Mouse (Mus musculus): Measurements from ENCODE around the gene Prrg4. TPM values are rescaled to one million over a fixed set of nuclear protein-coding genes. Genes with fewer than 3 reads are reported as not detected.

Prrg4 gene
- polyA plus RNA-seq, 1 experiment from 2014 or later, result 0.48 TPM

DNA sequence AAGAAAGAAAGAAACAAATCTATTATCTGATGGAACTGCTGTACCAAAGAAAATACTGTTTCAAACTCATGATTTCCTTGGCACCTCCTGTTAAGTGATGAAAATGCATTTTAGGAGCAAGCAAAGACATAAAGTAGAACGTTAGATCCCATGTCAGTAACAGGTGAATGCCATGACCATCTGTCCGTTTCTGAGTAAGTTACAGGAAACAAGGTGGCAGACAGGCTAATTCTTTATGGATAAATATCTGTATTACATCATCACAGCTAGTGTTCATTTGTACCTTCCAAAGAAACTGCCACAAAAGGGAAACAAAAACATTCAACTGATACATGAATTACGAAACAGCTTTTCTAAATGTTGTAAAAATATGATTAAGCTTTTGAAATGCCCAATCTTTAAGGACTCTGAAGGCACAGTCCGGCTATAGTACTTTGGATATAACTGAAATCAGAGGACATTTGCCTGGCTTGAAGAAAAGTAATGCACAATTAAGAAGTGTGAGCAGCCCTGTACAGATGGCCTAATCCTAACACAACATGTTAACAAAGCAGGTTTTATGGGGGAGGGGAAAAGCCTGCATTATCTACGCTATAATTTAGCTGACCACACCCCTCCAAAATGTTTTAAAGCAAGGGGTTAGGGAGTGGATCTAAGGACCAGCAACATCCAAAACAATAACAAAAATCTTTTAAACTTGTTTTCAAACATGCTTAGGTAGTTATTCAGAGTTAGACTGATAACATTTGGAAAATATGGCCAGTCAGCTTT is 35.3 kb downstream of the Prrg4 start:
- ATAC-seq, result no peak
- no peaks in the 10 kb centered on the region for H3K36me3 ChIP-seq (ENCODE audit: control insufficient read depth, insufficient read depth)
- no peak overlapping the region for H3K27ac ChIP-seq (ENCODE audit: low read depth, low read length)
- no peak overlapping the region for H3K4me2 ChIP-seq (replicated peaks; ENCODE audit: low read depth)
- no peak for TF ChIP-seq CTCF (IDR thresholded peaks at IDR 0.05; ENCODE audit: low read depth)
- no peaks in the 10 kb centered on the region for H3K4me1 ChIP-seq (replicated peaks; ENCODE audit: control insufficient read depth, insufficient read depth, low read length)
- WGBS, result 49% methylated on average over 5 of the region's 5 CpGs
- H3K9me3 ChIP-seq (ENCODE audit: control insufficient read depth), result no peaks in the 10 kb centered on the region
- H3K9ac ChIP-seq (ENCODE audit: low read depth, low read length), result no peak overlapping the region
- H3K4me3 ChIP-seq (ENCODE audit: low read depth, low read length), result no peak overlapping the region
- no peaks in the 10 kb centered on the region for H3K27me3 ChIP-seq (replicated peaks; ENCODE audit: control insufficient read depth, insufficient read depth, low read length)

- Histone ChIP-seq H3K4me3 (ENCODE audit: low read depth, low read length) (no peak overlapping the region), H3K4me2 (replicated peaks; ENCODE audit: low read depth) (no peak overlapping the region), H3K27ac (ENCODE audit: low read depth, low read length) (no peak overlapping the region), H3K36me3 (ENCODE audit: control insufficient read depth, insufficient read depth) (no peaks in the 10 kb centered on the region), H3K9me3 (ENCODE audit: control insufficient read depth) (no peaks in the 10 kb centered on the region), H3K27me3 (replicated peaks; ENCODE audit: control insufficient read depth, insufficient read depth, low read length) (no peaks in the 10 kb centered on the region), H3K4me1 (replicated peaks; ENCODE audit: control insufficient read depth, insufficient read depth, low read length) (no peaks in the 10 kb centered on the region), H3K9ac (ENCODE audit: low read depth, low read length) (no peak overlapping the region)
- no peak for ATAC-seq
- 56% methylated on average over 1 of the region's 1 CpGs for WGBS
- no peak for TF ChIP-seq CTCF (IDR thresholded peaks at IDR 0.05; ENCODE audit: low read depth)
Observed at GRCm38 (mm10) chr2:104805435-104805834, 44.2 kb downstream of the Prrg4 start.

Other genes with a start within 250 kb of the Prrg4 start
- 16.0 and 17.2 TPM in 2 replicates for gene Tcp11l1, start 137.7 kb downstream of the Prrg4 start, polyA plus RNA-seq (2015; fragmentation: Nextera tagmentation; extraction: Ambion mirVana)
- gene Pin1rt1, start 133.5 kb downstream of the Prrg4 start, polyA plus RNA-seq (2015; fragmentation: Nextera tagmentation; extraction: Ambion mirVana), result not detected in 2 replicates
- gene Depdc7, start 107.0 kb downstream of the Prrg4 start, polyA plus RNA-seq (2015; fragmentation: Nextera tagmentation; extraction: Ambion mirVana), result 62.4 and 70.0 TPM in 2 replicates
- 2.7 and 3.0 TPM in 2 replicates for gene Qser1, start 33.1 kb downstream of the Prrg4 start, polyA plus RNA-seq (2015; fragmentation: Nextera tagmentation; extraction: Ambion mirVana)
- 4.8 and 6.1 TPM in 2 replicates for gene Ccdc73, start 17.9 kb upstream of the Prrg4 start, polyA plus RNA-seq (2015; fragmentation: Nextera tagmentation; extraction: Ambion mirVana)
- 141 and 145 TPM in 2 replicates for gene Eif3m, start 167.2 kb upstream of the Prrg4 start, polyA plus RNA-seq (2015; fragmentation: Nextera tagmentation; extraction: Ambion mirVana)
- gene Gm11060, start 242.1 kb upstream of the Prrg4 start, polyA plus RNA-seq (2015; fragmentation: Nextera tagmentation; extraction: Ambion mirVana), result not detected in 2 replicates